In the genomic region with DNA sequence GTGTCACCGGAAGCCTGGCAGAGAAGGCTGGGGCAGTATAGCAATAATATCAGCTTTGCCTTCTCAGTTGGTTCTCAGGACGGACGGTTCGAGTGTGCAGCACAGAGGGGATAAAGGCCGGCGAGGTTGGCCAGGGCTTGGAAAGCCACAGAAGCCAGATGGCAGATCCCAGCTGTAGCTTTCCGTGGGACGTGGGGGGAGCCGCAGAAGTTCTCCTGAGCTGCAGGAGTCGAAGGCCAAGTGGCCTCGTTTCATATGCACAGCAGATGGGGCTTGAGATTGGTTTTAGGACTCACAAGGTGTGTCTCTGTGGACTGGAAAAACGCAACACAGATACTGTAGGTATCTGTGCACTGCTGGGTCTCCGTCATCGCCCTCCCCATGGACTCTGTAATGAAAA, we compare ENCODE assay signal across 32 mouse cellular contexts.
A peak's percentile ranks its signal among the peaks of the same experiment; 100 is the strongest.
DNase-seq lines count a peak whose midpoint lies in the region; ATAC-seq and TF ChIP-seq lines count a peak whose summit lies in the region.
"Had no signal": no experiment of that assay in that cellular context is flagged by ENCODE, and none has a peak within 500 bp of the region (broad histone marks: within the 10 kb centered on the region; RNA-seq: fewer than 3 reads in every experiment).

No protein-coding gene starts in this region.

- no peak overlapping the region for H3K9ac ChIP-seq in hindbrain, embryonic 16.5 days (ENCODE audit: low read depth, low read length)
- no peak overlapping the region for H3K9ac ChIP-seq in hindbrain, embryonic 13.5 days
- H3K9ac ChIP-seq: heart, embryonic 15.5 days; hindbrain, embryonic 14.5 days; kidney, embryonic 15.5 days; limb, embryonic 12.5 days; liver, embryonic 15.5 days; lung, embryonic 15.5 days; neural tube, embryonic 13.5 days had no signal

- no peak for TF ChIP-seq POLR2A in cerebellum, adult 2 months (IDR thresholded peaks at IDR 0.05; ENCODE audit: borderline replicate concordance, insufficient read depth, low read length)

- WGBS in hindbrain, embryonic 16.5 days: 72% methylated on average over 14 of the region's 14 CpGs
- WGBS in hindbrain, embryonic 13.5 days: 82% methylated on average over 14 of the region's 14 CpGs
- WGBS in cerebellum, adult 2 months: 15% methylated on average over 14 of the region's 14 CpGs

- no peak for ATAC-seq in hindbrain, embryonic 16.5 days
- ATAC-seq in hindbrain, embryonic 13.5 days (ENCODE audit: low FRiP score): no peak
- ATAC-seq: activated CD4-positive, CD25-positive, alpha-beta regulatory T cell, adult 4 months; forebrain, embryonic 14.5 days had no signal

- no peaks in the 10 kb centered on the region for H3K36me3 ChIP-seq in hindbrain, embryonic 16.5 days (ENCODE audit: control insufficient read depth, insufficient read depth, low read length)
- H3K36me3 ChIP-seq in hindbrain, embryonic 13.5 days: no peaks in the 10 kb centered on the region
- H3K36me3 ChIP-seq: heart, embryonic 10.5 days; heart, embryonic 15.5 days; kidney, embryonic 15.5 days; limb, embryonic 12.5 days; lung, embryonic 15.5 days; neural tube, embryonic 13.5 days had no signal

- no peaks in the 10 kb centered on the region for H3K27me3 ChIP-seq in hindbrain, embryonic 16.5 days (replicated peaks; ENCODE audit: control insufficient read depth, insufficient read depth, low read length)
- no peaks in the 10 kb centered on the region for H3K27me3 ChIP-seq in hindbrain, embryonic 13.5 days
- H3K27me3 ChIP-seq in cerebellum, adult 2 months (ENCODE audit: control insufficient read depth, insufficient read depth, low read length): no peaks in the 10 kb centered on the region
- H3K27me3 ChIP-seq: CH12.LX; heart, embryonic 15.5 days; kidney, embryonic 15.5 days; limb, embryonic 12.5 days; liver, embryonic 15.5 days; lung, embryonic 15.5 days; megakaryocyte, embryonic 14.5 days; neural tube, embryonic 13.5 days had no signal

- H3K27ac ChIP-seq in hindbrain, embryonic 16.5 days (ENCODE audit: low read depth, low read length): peak overlapping the region; percentile 36; the same call in 1 of the 2 replicates
- no peak overlapping the region for H3K27ac ChIP-seq in hindbrain, embryonic 13.5 days
- H3K27ac ChIP-seq in cerebellum, adult 2 months (ENCODE audit: insufficient read depth, low read length): no peak overlapping the region
- H3K27ac ChIP-seq: heart, embryonic 10.5 days; heart, embryonic 15.5 days; hindbrain, embryonic 14.5 days; kidney, embryonic 15.5 days; limb, embryonic 12.5 days; liver, embryonic 15.5 days; lung, embryonic 15.5 days; neural tube, embryonic 13.5 days had no signal

- no peak overlapping the region for H3K4me2 ChIP-seq in hindbrain, embryonic 16.5 days (ENCODE audit: low read length)
- no peak overlapping the region for H3K4me2 ChIP-seq in hindbrain, embryonic 13.5 days
- H3K4me2 ChIP-seq: heart, embryonic 15.5 days; hindbrain, embryonic 14.5 days; kidney, embryonic 15.5 days; limb, embryonic 12.5 days; liver, embryonic 15.5 days; lung, embryonic 15.5 days; neural tube, embryonic 13.5 days had no signal

- peak; percentile 64 for DNase-seq in brain, adult 2 months (ENCODE audit: low read depth, low spot score)
- DNase-seq in cerebellum, adult 2 months: peak; percentile 70 to 81
- DNase-seq in cerebellum, postnatal 14 days: peak; percentile 79 to 80
- no peak for DNase-seq in frontal cortex, adult 2 months (ENCODE audit: extremely low spot score in 1 of 2, low spot score in 1 of 2)
- no peak for DNase-seq in lung, postnatal 36 days
- DNase-seq in kidney, postnatal 14 days: no peak
- DNase-seq: adrenal gland, adult 2 months; adrenal gland, postnatal 36 days; gastrocnemius, postnatal 25 days; heart, adult 11 months; kidney, adult 18-20 months; kidney, postnatal 36 days; layer of hippocampus, postnatal 36 days; lung, postnatal 4 days; right cerebral cortex, postnatal 4 days; thymus, adult 2 months; thymus, postnatal 36 days had no signal

- no peak for TF ChIP-seq CTCF in cerebellum, adult 2 months (IDR thresholded peaks at IDR 0.05; ENCODE audit: borderline replicate concordance, insufficient read depth, low read depth, low read length)

- no peaks in the 10 kb centered on the region for H3K9me3 ChIP-seq in hindbrain, embryonic 16.5 days (ENCODE audit: control insufficient read depth, low read length)
- no peaks in the 10 kb centered on the region for H3K9me3 ChIP-seq in hindbrain, embryonic 13.5 days
- H3K9me3 ChIP-seq: heart, embryonic 10.5 days; heart, embryonic 15.5 days; kidney, embryonic 15.5 days; liver, embryonic 15.5 days; lung, embryonic 15.5 days; neural tube, embryonic 13.5 days had no signal

- no peaks in the 10 kb centered on the region for H3K4me1 ChIP-seq in hindbrain, embryonic 16.5 days (ENCODE audit: control insufficient read depth, insufficient read depth, low read depth, low read length)
- no peaks in the 10 kb centered on the region for H3K4me1 ChIP-seq in hindbrain, embryonic 13.5 days (replicated peaks)
- H3K4me1 ChIP-seq in cerebellum, adult 2 months (ENCODE audit: control insufficient read depth, insufficient read depth, low read length): peaks cover 9% of the 10 kb centered on the region; the same call in 1 of the 2 replicates
- H3K4me1 ChIP-seq: heart, embryonic 15.5 days; kidney, embryonic 15.5 days; limb, embryonic 12.5 days; liver, embryonic 15.5 days; lung, embryonic 15.5 days; megakaryocyte, embryonic 14.5 days; neural tube, embryonic 13.5 days had no signal

- H3K4me3 ChIP-seq in hindbrain, embryonic 16.5 days (ENCODE audit: low read length): no peak overlapping the region
- H3K4me3 ChIP-seq in hindbrain, embryonic 13.5 days: no peak overlapping the region
- H3K4me3 ChIP-seq in cerebellum, adult 2 months (replicated peaks; ENCODE audit: insufficient read depth, low read depth, low read length): no peak overlapping the region
- H3K4me3 ChIP-seq: heart, embryonic 10.5 days; heart, embryonic 15.5 days; kidney, embryonic 15.5 days; limb, embryonic 12.5 days; liver, embryonic 15.5 days; lung, embryonic 15.5 days; megakaryocyte, embryonic 14.5 days; myocyte; neural tube, embryonic 13.5 days had no signal

Comparison
In these comparisons a context has a peak if more than half of its experiments do, and no peak if none do; other contexts are left out.
1. DNase-seq: peak in brain, adult 2 months (single experiment), cerebellum, adult 2 months (2 of 2) and cerebellum, postnatal 14 days (2 of 2); none in frontal cortex, adult 2 months (0 of 2), lung, postnatal 36 days (single experiment) and kidney, postnatal 14 days (single experiment).